Mouse (Mus musculus): ENCODE results near the gene Fcho2.

The Fcho2 gene

DNA sequence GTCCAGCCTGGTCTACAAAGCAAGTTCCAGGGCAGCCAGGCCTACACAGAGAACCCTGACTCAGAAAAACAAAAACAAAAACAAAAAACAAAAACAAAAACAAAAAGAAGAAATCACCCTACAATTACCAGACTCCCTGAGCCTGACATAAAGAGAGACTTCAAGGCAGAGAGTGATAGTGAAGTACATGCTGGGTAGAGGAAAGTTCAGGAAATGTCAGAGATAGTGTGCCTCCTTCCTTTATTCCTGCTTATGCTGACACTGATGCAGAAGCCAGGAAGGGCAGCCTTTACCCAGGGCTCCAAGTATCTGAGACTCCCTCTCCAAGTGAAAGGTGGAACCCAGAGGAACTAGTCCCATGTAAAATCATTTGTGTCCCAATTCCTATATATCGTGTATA is 10.8 kb downstream of the Fcho2 start:
- DNase-seq (ENCODE audit: low spot score in 2 of 2): no peak

DNA sequence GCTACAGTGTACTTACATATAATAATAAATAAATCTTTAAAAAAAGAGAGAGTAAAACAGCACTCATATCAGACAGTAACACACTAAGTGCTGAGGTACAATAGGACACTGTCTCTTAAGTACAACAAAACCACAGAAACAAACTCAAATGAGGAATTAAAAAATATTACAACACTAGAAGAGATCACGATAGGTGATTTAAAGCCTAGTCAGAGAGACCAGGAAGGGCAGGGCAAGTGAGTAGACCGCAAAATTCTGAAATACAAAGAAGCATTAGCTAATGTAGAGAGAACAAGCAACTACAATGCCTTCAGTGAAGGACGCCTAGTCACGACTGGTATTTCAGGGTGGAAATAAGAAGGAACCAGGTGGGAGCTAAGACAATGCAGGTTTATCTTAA is 11.6 kb downstream of the Fcho2 start:
- DNase-seq (ENCODE audit: low spot score in 2 of 2): no peak

DNA sequence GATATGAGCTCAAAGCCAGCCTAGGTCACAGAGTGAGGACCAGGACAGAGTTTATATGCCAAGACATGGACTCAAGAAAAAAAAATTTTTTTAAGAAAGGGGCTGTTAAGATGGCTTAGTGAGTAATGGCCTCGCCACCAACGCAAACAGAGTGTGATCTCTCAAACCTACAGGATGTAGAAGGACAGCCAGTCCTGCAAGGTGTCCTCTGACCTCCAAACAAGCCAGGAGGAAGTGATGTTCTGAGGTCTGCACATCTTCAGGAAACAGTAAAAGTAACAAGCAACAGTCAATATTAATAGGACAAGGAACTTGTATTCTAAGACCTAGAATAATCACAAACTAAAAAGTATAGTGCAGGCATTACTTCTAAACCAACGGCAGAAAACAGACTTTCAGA is 12.3 kb downstream of the Fcho2 start:
- DNase-seq (ENCODE audit: low spot score in 2 of 2): no peak

DNA sequence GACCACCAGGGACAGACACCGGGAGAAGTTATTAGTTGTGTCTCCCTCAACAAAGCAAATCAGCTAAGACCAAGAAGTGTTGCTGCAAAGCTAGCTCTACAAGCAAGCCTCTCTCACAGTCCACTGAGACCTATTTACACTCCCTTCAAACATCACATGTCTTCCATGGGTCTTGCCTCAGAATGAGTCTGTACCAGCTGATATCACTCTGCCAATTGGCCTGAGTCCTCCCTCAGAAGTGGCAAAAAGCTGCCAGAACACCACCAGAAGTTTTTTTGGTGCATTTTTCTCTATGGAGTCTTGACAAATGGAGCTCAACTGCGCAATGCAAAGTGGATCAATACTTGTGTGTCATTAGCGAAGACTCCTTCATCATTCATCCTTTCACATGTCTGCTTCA is 19.7 kb downstream of the Fcho2 start:
- DNase-seq (ENCODE audit: low spot score in 2 of 2): no peak

DNA sequence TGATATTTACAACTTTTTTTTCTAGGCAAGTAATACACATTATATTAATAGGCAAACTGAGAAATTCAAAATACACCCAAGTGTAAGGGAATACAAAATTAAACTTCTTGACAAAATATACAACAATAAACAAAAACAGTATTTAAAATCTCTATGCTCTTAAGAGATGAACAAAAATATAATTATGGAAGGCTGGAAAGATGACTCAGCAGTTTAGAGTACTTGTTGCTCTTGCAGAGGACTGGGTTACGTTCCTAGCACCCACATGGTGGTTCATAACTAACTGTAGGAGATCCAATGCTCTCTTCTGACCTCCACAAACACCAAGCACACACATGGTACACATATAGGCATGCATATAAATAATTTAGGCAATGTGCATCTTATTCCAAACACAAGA is 22.4 kb downstream of the Fcho2 start:
- no peak for DNase-seq (ENCODE audit: low spot score in 2 of 2)

DNA sequence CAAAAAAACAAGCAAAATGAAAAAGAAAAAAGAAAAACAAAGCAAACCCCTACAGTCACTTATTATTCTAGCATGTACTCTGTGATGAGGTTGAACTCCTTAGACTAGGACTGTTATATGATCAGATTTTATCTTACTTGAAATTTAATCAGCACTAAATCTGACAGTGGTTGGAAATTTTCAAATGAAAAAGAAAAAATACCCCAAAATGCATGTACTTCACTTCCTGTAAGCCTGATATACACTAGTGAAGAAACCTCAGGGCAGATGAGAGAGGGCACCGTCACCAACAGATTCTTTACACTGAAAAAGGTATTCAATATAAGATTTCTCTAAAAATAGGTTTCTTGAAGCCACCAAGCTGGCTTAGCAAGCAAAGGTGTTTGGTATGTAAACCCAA is 23.6 kb downstream of the Fcho2 start:
- no peak for DNase-seq (ENCODE audit: low spot score in 2 of 2)

DNA sequence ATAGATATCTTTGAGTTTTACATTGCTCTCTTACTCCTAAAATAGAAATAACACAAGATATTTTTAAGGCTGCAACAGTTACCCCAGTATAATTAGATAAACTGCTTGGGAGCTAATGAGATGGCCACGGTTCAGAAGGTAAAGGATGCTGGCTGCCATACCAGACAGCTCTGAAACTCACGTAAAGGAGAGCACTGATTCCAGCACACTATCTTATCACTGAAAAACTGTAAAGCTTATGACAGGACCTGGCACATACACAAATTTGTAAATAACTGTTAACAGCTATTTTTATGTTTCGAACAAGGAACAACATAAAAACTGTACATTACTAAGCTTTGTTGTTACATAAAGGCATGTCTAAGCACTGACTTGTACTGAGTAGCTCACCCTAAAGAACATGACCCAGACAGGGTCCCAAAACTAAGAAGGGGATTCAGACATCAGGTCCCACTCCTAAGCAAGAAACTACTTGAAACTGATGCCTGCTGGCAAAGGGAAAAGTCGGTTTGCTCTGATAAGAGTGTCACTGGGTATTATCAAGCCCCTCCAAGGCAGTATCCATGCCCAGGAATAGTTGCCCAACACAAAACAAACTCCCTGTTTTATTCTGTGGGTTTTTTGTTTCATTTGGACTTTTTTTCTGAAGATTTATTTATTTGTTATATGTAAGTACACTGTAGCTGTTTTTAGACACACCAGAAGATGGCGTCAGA is 28.1 kb downstream of the Fcho2 start:
- no peak for DNase-seq (ENCODE audit: low spot score in 2 of 2)

DNA sequence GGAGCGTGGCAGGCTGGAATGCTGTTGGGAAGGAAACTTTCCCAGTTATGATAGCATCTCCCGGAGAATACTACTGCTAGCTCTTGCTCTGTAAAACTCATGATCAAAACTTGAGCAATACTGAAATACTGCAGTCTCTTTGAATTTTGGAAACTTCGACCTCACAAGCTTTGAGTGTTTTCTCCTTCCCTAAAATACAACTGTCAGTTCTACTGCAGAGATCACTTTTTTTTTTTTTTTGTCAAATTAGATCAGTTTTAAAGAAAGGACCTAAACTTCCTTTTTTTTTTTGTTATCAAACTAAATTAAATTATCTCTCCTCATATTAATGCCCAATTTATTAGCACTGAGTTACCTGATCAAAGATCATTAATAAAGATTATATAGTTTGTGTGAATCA is 37.3 kb downstream of the Fcho2 start:
- DNase-seq (ENCODE audit: low spot score in 2 of 2): no peak

DNA sequence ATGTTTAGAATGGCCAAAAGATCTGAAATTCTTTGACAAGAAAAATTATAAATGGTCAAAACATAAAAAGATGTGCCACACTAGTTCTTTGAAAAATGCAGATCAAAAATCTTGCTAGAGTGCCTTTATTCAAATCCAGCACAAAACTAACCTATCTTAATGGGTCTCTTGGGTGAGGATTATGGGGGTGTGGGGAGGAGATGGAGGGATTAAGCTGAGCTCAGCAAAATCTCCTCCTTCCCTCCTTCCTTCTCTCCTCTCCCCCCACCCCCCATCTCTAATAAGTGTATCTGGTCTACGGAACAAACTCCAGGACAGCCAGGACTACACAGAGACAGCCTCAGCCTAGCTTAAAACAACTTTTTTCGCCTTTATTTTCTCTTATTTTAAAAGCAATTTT is 43.8 kb downstream of the Fcho2 start:
- no peak for DNase-seq (ENCODE audit: low spot score in 2 of 2)

DNA sequence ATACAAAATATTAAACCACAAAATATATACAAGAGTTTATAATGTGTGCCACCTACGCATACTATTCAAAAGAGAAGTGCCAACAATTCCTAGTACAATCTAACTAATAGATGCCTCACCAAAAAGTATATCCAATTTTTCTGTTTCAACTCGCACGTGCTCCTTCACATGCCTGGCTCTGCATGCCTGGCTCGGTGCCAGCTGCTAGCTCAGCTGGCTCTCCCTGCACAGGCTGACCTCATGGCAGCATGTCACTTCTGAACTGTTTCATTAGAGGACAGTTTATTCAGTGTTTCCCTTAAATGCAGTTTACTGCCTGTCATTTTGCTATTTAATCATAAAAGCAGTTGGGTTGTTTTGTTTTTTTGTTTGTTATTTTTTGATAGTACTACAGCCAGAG is 46.9 kb downstream of the Fcho2 start:
- DNase-seq (ENCODE audit: low spot score in 2 of 2): no peak

DNA sequence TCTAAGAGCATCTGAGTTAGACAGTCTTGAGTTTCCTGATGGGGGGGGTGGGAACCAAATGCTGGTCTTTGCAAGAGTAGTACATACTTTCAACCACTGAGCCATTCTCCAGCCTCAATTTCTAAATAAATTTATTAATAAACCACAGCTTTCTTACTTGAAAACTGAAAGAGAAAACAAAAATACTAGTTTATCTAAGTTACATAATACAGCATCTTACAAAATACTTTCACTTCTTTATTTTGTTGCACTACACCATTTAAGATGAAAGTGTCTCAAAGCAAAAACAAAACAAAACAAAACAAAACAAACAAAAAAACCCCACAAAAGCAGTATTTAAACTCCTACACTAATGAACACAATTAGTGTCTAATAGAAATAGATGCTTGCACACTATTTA is 53.5 kb downstream of the Fcho2 start:
- DNase-seq (ENCODE audit: low spot score in 2 of 2): no peak

DNA sequence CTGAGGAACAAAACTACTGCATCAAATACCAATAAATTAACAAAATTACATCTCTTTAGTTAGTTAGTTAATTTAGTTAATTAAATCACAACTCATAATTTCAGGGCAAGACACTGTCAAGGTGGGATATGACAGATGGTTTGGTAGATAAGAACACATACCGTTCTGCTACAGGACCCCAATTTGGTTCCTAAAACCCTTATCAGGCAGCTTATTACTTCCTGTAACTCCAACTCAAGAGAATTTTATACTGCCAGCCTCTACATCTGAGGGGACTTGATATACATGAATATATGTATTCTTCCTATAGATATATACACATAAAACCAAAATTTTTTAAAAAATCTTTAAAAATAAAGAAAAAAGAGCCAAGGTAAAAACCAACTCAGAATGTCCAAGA is 59.4 kb downstream of the Fcho2 start:
- no peak for DNase-seq (ENCODE audit: low spot score in 2 of 2)

DNA sequence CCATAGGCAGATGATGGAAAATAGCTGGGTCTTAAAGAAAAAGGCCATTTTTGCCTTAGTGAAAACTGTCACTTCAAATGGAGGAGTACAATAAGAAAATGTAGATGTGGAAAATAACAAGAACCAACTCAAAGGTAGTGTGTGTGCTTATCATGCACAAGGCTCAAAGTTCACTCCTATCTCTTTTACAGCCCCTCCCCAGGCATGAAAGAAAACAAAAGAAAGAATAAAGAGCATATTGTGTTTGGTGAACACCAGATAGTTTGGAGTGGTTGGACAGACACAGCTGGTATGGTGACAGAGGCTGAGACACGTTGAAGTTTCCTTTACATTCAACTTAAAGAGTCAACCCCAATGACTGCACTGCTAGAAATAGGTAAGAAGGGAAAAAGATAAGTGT is 70.6 kb downstream of the Fcho2 start:
- no peak for DNase-seq (ENCODE audit: low spot score in 2 of 2)

DNA sequence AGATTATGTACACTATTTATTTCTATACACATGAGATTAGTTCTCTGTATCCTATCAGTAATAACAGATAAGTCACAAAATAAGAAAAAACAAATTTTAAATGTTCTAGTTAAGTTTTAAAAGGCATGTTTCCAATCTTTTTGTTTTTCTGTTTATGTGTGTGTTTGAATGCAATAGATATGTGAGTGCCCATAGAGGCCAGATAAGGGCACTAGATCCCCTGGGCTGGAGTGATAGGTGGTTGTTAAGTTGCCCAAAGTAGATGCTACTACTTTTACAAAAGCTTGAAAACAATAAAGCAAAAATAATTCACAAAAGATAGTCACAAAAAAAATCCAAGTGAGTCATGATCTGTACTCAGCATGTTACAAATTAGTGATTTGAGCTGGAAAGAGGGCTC is 71.4 kb downstream of the Fcho2 start:
- no peak for DNase-seq (ENCODE audit: low spot score in 2 of 2)

DNA sequence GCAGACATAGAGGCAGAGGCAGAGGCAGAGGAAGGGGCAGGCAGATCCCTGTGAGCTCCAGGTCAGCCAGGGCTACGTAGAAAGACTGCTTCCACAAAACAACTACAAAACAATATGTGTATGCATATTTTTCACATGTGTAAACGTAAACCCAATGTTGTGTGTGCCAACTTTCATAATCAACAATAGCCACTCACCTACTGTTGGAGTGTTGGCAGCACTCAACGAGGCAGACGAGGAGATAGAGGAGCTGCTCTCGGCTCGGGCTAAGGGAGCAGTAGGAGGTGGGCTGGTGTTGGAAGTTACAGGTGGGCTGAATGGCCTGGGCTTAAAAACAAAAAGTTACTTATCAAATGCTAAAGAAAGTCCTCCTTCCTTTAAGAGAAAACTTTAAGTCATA is 72.0 kb downstream of the Fcho2 start:
- no peak for DNase-seq (ENCODE audit: low spot score in 2 of 2)

DNA sequence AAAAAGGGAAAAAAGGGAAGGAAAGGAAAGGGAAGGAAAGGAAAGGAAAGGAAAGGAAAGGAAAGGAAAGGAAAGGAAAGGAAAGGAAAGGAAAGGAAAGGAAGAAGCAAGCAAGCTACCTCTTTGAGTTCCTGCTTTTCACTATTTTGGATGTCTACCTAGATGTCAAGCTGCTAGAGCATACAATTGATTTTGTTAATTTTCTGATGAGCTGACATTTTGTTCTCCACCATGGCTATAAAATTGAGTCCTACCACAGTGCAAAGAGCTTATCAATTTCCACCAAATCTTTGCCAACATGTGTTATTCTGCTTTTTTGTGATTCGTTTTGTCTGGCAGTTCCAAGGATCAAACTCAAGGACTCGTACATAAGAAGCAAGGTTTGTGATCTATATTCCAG is 77.0 kb downstream of the Fcho2 start:
- no peak for DNase-seq (ENCODE audit: low spot score in 2 of 2)

DNA sequence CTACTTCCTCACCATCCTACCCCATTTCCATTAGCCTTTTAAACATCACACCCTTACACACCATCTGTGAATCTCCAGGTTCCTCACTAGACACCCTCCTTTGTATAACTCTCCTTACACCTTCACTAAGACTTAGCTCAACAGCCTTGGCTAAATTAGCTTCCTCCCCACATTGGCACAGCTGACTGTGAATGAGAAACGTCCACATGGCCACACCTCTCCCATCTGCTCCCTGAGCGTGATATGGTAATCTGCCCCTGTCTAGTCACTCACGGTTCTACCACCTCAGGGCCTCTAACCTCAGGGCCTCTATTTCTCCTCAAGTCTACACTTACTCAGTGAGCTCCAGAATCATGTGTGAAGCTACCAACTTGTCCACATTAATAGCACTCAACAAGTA is 82.0 kb downstream of the Fcho2 start:
- no peak for DNase-seq (ENCODE audit: low spot score in 2 of 2)

DNA sequence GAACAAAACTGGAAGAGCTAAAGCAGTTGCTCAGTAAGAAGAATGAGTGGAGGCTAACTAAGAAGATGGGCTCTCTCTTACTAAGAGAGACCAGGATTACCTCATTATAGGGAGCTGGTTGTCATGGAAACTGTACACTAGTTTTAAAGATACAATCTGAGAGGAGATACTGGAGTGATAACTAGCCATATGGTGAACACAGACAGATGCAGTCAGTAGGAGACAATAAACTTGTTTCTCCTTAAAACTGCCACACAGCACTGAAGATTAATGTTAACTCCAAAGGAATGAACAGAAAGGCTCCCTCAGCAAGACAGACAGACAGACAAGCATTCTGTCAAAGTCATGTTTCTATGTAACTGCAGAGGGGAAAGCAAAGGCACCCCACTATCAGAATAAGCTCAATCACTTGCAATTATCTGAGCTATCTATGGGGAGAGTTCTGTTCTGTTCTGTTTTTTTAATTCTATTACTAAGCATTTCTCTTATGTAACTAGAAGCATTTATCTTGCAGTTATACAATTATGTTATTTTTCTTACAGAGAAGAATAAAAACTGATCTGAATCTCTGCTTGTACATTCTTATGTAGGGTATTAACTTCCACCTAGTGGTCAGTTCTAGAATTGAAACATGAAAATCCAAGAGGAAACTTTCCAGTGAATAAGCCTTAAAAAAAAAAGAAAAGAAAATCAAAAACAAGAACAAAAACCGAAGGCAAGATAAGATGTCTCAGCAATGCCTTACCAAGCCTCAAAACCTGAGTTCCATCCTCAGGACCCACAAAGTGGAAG is 85.8 kb downstream of the Fcho2 start:
- DNase-seq (ENCODE audit: low spot score in 2 of 2): no peak

DNA sequence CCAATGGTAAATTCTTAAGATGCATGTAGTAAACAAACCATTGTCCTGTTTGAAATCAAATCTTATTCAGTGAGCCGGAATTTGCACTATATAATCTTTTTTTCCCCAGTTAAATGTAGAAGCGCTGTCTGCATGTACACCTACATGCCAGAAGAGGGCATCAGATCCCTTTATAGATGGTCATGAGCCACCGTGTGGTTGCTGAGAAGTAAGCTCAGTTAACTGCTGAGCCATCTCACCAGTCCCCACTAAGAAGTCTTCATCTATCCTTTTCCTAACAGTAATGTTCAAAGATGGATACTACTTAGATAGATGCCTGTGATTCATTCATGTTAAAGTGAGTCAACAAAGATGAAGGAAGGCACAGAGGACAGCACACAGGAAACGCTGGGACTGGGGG is 88.8 kb downstream of the Fcho2 start:
- no peak for DNase-seq (ENCODE audit: low spot score in 2 of 2)

DNA sequence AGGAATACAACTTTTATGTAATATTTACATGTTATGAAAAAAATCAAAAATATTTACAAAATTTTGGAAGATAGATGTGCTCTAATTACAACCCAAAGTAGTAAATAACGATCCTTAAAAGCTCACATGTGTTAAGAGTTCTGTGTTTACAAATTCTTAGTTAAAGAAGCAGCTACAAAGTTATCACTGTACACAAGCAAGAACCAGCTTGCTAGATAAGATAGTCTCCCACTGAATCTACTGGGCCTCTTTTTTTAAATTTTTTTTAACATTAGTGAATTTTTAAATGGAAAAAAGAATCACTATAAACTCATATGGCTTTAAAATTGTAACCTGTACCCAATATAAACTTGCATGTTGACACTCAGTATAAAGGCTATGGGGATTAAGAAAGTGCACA is 91.8 kb downstream of the Fcho2 start:
- no peak for DNase-seq (ENCODE audit: low spot score in 2 of 2)

DNA sequence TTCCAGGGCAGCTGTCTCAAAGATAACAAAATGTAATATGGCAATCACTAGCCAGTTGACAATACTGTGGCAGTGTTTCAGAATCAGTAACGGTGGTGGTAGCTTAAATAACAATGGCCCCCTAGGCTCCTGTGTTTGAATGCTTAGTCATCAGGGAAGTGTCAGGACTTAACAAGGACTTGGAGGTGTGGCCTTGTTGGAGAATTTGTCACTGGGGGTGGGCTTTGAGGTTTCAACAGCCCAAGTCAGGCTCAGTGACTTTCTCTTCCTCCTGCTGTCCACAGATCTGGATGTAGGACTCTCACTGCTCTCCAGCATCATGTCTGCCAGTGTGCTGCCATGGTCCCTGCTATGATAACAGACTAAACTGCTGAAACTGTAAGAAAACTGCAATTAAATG is 93.0 kb downstream of the Fcho2 start:
- DNase-seq (ENCODE audit: low spot score in 2 of 2): no peak

DNA sequence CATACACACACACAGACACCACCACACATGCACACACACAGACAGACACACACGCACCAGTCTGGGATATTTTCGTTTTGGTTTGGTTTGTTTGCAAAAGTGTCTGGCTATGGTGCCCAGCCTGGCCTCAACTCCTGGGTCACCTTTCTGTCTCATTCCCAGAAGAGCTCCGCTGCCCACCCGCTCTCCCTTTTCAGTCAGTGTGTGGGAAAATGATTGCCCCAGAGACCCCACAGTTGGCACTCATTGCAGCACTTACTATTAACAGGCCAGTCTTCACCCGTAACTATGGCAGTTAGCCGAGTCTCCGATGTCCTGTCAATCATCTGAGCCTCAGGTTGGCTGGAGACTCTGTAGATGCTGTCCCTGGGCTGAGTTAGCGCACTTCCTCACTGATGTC is 99.1 kb downstream of the Fcho2 start:
- DNase-seq (ENCODE audit: low spot score in 2 of 2): no peak

DNA sequence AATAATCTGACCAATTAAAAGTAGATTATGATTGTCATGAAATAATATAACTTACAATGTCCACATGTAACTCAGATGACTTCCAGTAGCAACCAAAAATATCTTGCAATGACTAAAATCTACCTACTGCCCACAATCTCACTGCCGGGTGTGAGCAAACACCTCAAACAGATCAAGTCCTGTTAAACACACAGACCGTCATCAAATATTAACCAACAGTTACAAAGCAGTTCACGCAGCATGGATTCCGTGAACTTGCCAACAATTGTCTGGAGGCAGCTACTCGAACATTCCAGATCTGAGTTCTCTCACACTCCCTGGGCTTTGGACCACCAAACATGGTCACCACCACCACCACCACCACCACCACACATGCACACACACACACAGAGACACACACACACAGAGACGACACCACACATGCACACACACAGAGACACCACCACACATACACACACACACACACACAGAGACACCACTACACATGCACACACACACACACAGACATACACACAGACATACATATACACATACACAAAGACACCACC is 99.7 kb downstream of the Fcho2 start:
- no peak for DNase-seq (ENCODE audit: low spot score in 2 of 2)
